Mouse (Mus musculus) Patski (cell line): ENCODE results near the gene Slc9a9. TPM values are rescaled to one million over a fixed set of nuclear protein-coding genes. Genes with fewer than 3 reads are reported as not detected.

Experiments
- ATAC-seq: fragments of 100-300 bp; one replicate; pipeline ENCODE4 v1.8.0; 2021
- CTCF ChIA-PET: fragments of 350-600 bp; sonication (Branson Sonifier 250); formaldehyde crosslinking; loops from one replicate; lab custom pipeline; 2022; ENCODE audit warnings: inconsistent platforms; lab: Charles Lee
- POLR2A ChIA-PET: fragments of 350-600 bp; sonication (Branson Sonifier 250); formaldehyde crosslinking; loops from one replicate; lab custom pipeline; 2022; ENCODE audit warnings: antibody characterized with exemption, inconsistent platforms; lab: Charles Lee
- DNase-seq: peaks from one replicate; pipeline ENCODE4 v3.0.0-alpha.2; 2011; ENCODE audit warnings: low read depth, low spot score
- H3K27me3 ChIP-seq: fragments of 371-371 bp; one replicate; pipeline ENCODE4 v1.5.1; 2021
- CTCF ChIP-seq: fragments of 100-300 bp; IDR thresholded peaks from one replicate; pipeline ENCODE4 v1.5.1; 2021
- in situ Hi-C: fragments of 300-500 bp; cut with MboI; formaldehyde crosslinking; loops from 3 replicates; pipeline ENCODE4 v1.11.1; 2018; ENCODE audit warnings: low pct_unique_long_range_greater_than_20kb, mixed read lengths
- polyA plus RNA-seq: library from polyadenylated mRNA; unstranded; gene quantifications from one replicate; pipeline ENCODE4 v1.2.3, GENCODE M21; 2021

The Slc9a9 gene
- polyA plus RNA-seq, 1 experiment from 2014 or later = 1.1 TPM

- in situ Hi-C loops = no loop called here
- ChIA-PET CTCF (no interaction called here), POLR2A (no interaction called here)
- ATAC-seq (no peak), DNase-seq (no peak)
- no peaks in the 10 kb centered on the region for H3K27me3 ChIP-seq
- no peak for TF ChIP-seq CTCF
Observed at GRCm38 (mm10) chr9:94976191-94976590, 306.5 kb downstream of the Slc9a9 start.

- DNase-seq (no peak), ATAC-seq (no peak)
- CTCF ChIA-PET = interaction anchor here (0.9 kb wide), 1 partner anchor 55 kb away, joined by 3 read pairs; no protein-coding TSS in a partner anchor
- POLR2A ChIA-PET = no interaction called here
- in situ Hi-C loops = no loop called here
- no peaks in the 10 kb centered on the region for H3K27me3 ChIP-seq
- TF ChIP-seq CTCF = no peak
Observed at GRCm38 (mm10) chr9:94993575-94993974, 323.9 kb downstream of the Slc9a9 start.

GRCm38 (mm10) chr9:95020136-95020706 lies 350.5 kb downstream of the Slc9a9 start:
- no peak for TF ChIP-seq CTCF
- no peaks in the 10 kb centered on the region for H3K27me3 ChIP-seq
- ChIA-PET POLR2A (no interaction called here), CTCF (no interaction called here)
- DNase-seq (no peak), ATAC-seq (no peak)
- in situ Hi-C loops = no loop called here

GRCm38 (mm10) chr9:95034140-95034970 lies 364.6 kb downstream of the Slc9a9 start:
- in situ Hi-C loops = no loop called here
- POLR2A ChIA-PET = no interaction called here
- TF ChIP-seq CTCF = no peak
- CTCF ChIA-PET = no interaction called here
- DNase-seq = no peak
- H3K27me3 ChIP-seq = no peaks in the 10 kb centered on the region
- ATAC-seq = no peak

GRCm38 (mm10) chr9:95036209-95036608 lies 366.5 kb downstream of the Slc9a9 start:
- ATAC-seq (no peak), DNase-seq (no peak)
- H3K27me3 ChIP-seq = no peaks in the 10 kb centered on the region
- POLR2A ChIA-PET = no interaction called here
- CTCF ChIA-PET = interaction anchor here (1.3 kb wide), 1 partner anchor 10 kb away, joined by 3 read pairs; no protein-coding TSS in a partner anchor
- TF ChIP-seq CTCF = no peak
- in situ Hi-C loops = no loop called here

GRCm38 (mm10) chr9:95042420-95042819 lies 372.7 kb downstream of the Slc9a9 start:
- in situ Hi-C loops = no loop called here

GRCm38 (mm10) chr9:95052160-95052559 lies 382.5 kb downstream of the Slc9a9 start:
- no peak for TF ChIP-seq CTCF
- DNase-seq = no peak
- no peak for ATAC-seq
- POLR2A ChIA-PET = no interaction called here
- in situ Hi-C loops = no loop called here
- no peaks in the 10 kb centered on the region for H3K27me3 ChIP-seq
- CTCF ChIA-PET = no interaction called here

More at GRCm38 (mm10) chr9:95042420-95042819, 372.7 kb downstream of the Slc9a9 start:
- no peaks in the 10 kb centered on the region for H3K27me3 ChIP-seq
- no peak for DNase-seq
- TF ChIP-seq CTCF = no peak
- ATAC-seq = no peak
- ChIA-PET CTCF (no interaction called here), POLR2A (interaction anchor here (0.6 kb wide), 1 partner anchor 153 kb away, joined by 7 read pairs; no protein-coding TSS in a partner anchor)

GRCm38 (mm10) chr9:95053183-95053582 lies 383.5 kb downstream of the Slc9a9 start:
- TF ChIP-seq CTCF = no peak
- no peaks in the 10 kb centered on the region for H3K27me3 ChIP-seq
- ChIA-PET CTCF (interaction anchor here (2.0 kb wide), 1 partner anchor 16 kb away, joined by 5 read pairs; no protein-coding TSS in a partner anchor), POLR2A (no interaction called here)
- in situ Hi-C loops = no loop called here
- no peak for ATAC-seq
- no peak for DNase-seq

GRCm38 (mm10) chr9:95055843-95056242 lies 386.1 kb downstream of the Slc9a9 start:
- POLR2A ChIA-PET = no interaction called here
- CTCF ChIA-PET = interaction anchor here (1.2 kb wide), 1 partner anchor 28 kb away, joined by 3 read pairs; no protein-coding TSS in a partner anchor
- TF ChIP-seq CTCF = no peak
- in situ Hi-C loops = no loop called here
- ATAC-seq (no peak), DNase-seq (no peak)
- no peaks in the 10 kb centered on the region for H3K27me3 ChIP-seq

- ChIA-PET CTCF (no interaction called here), POLR2A (no interaction called here)
- DNase-seq (no peak), ATAC-seq (no peak)
- no peak for TF ChIP-seq CTCF
- H3K27me3 ChIP-seq = no peaks in the 10 kb centered on the region
- in situ Hi-C loops = no loop called here
Observed at GRCm38 (mm10) chr9:95060702-95061101, 391.0 kb downstream of the Slc9a9 start.

GRCm38 (mm10) chr9:95067037-95067436 lies 397.3 kb downstream of the Slc9a9 start:
- TF ChIP-seq CTCF = no peak
- CTCF ChIA-PET = no interaction called here
- DNase-seq = no peak
- POLR2A ChIA-PET = no interaction called here
- H3K27me3 ChIP-seq = no peaks in the 10 kb centered on the region
- ATAC-seq = no peak
- in situ Hi-C loops = no loop called here
